Mouse (Mus musculus) E14TG2a.4 (cell line): Measurements from ENCODE around the gene Fstl4.

Source experiments
- CTCF ChIP-seq: conservative IDR thresholded peaks from 2 replicates; pipeline ENCODE4 v1.5.1; 2014; ENCODE audit warnings: low read length
- POU5F1 ChIP-seq: IDR thresholded peaks from 2 replicates; pipeline ENCODE4 v1.6.1; 2014; ENCODE audit warnings: low read length, borderline replicate concordance

DNA sequence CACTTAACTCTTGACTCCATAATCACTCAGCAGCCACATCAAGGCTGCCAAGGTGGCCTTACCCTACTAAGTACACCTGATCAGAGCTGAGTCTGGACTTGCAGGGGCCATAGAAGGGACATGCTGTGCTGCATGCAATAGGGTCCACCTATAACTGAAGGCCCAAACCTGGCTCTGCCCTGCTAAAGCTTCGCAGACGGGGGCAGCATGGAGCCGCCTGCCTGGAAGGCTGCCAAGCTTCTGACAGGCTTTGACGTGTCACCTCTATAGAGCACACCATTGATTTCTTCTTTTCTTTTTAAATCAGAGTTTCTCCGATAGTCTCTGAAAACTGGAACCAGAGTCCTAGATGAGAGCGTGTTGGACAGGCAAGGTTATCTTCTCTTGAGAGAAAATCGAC is 146.4 kb downstream of the Fstl4 start:
- TF ChIP-seq CTCF (no peak), POU5F1 (no peak)
